Mouse (Mus musculus): Measurements from ENCODE around the gene Pfkm. TPM values are rescaled to one million over a fixed set of nuclear protein-coding genes. Genes with fewer than 3 reads are reported as not detected.

Gene Pfkm
- total RNA-seq, 2 experiments from 2014 or later = 71.0 to 86.3 TPM

GRCm38 (mm10) chr15:98167645-98168621 lies 75.5 kb downstream of the Pfkm start:
- DNase-seq (ENCODE audit: low spot score in 2 of 2) = peak; percentile 64 to 65

- DNase-seq (ENCODE audit: low spot score in 2 of 2) = no peak
Measured at GRCm38 (mm10) chr15:98168622-98169004, 76.2 kb downstream of the Pfkm start.

- no peak for DNase-seq (ENCODE audit: low spot score in 2 of 2)
Measured at GRCm38 (mm10) chr15:98170365-98170764, 78.0 kb downstream of the Pfkm start.

- DNase-seq (ENCODE audit: low spot score in 2 of 2) = no peak
Measured at GRCm38 (mm10) chr15:98170917-98171316, 78.5 kb downstream of the Pfkm start.

- DNase-seq (ENCODE audit: low spot score in 2 of 2) = no peak
Measured at GRCm38 (mm10) chr15:98172113-98172512, 79.7 kb downstream of the Pfkm start.

GRCm38 (mm10) chr15:98173821-98174220 lies 81.4 kb downstream of the Pfkm start:
- no peak for DNase-seq (ENCODE audit: low spot score in 2 of 2)

- DNase-seq (ENCODE audit: low spot score in 2 of 2) = no peak
Measured at GRCm38 (mm10) chr15:98177320-98177719, 84.9 kb downstream of the Pfkm start.

- no peak for DNase-seq (ENCODE audit: low spot score in 2 of 2)
Measured at GRCm38 (mm10) chr15:98180567-98181131, 88.3 kb downstream of the Pfkm start.

- DNase-seq (ENCODE audit: low spot score in 2 of 2) = peak; percentile 81 to 83
Measured at GRCm38 (mm10) chr15:98181132-98181711, 88.8 kb downstream of the Pfkm start.

Other genes starting within 250 kb of the Pfkm start
- gene Hdac7, start 248.1 kb upstream of the Pfkm start, total RNA-seq (2021) = 10 to 100 TPM; 29.7 to 55.2 TPM
- gene Vdr, start 182.0 kb upstream of the Pfkm start, total RNA-seq (2021) = 10 to 100 TPM in 1 of 2 experiments, 1 to 10 TPM in 1; 6.3 to 21.2 TPM
- 10 to 100 TPM; 58.7 to 65.1 TPM for gene Tmem106c, start 128.4 kb upstream of the Pfkm start, total RNA-seq (2021)
- gene Col2a1, start 87.9 kb upstream of the Pfkm start, total RNA-seq (2021) = not detected
- gene Senp1, start 1.2 kb downstream of the Pfkm start, total RNA-seq (2021) = 10 to 100 TPM; 16.3 to 16.9 TPM
- 10 to 100 TPM; 38.1 to 41.2 TPM for gene Asb8, start 73.0 kb downstream of the Pfkm start, total RNA-seq (2021)
- gene Ccdc184, start 74.6 kb downstream of the Pfkm start, total RNA-seq (2021) = 1 to 10 TPM in 1 of 2 experiments, under 1 TPM in 1; 0.83 to 1.1 TPM
- not detected for gene Olfr288, start 103.0 kb downstream of the Pfkm start, total RNA-seq (2021)
- gene Gm44579, start 128.4 kb downstream of the Pfkm start, total RNA-seq (2021) = not detected
- not detected for gene Olfr287, start 128.5 kb downstream of the Pfkm start, total RNA-seq (2021)
- gene Olfr286, start 141.9 kb downstream of the Pfkm start, total RNA-seq (2021) = not detected
- not detected for gene H1fnt, start 164.7 kb downstream of the Pfkm start, total RNA-seq (2021)
- gene Zfp641, start 203.6 kb downstream of the Pfkm start, total RNA-seq (2021) = 1 to 10 TPM; 3.8 to 4.6 TPM
- gene Olfr285, start 224.8 kb downstream of the Pfkm start, total RNA-seq (2021) = not detected
- gene Olfr284, start 248.4 kb downstream of the Pfkm start, total RNA-seq (2021) = not detected